Mouse (Mus musculus): ENCODE data around the gene Esyt3.

Esyt3 gene

DNA sequence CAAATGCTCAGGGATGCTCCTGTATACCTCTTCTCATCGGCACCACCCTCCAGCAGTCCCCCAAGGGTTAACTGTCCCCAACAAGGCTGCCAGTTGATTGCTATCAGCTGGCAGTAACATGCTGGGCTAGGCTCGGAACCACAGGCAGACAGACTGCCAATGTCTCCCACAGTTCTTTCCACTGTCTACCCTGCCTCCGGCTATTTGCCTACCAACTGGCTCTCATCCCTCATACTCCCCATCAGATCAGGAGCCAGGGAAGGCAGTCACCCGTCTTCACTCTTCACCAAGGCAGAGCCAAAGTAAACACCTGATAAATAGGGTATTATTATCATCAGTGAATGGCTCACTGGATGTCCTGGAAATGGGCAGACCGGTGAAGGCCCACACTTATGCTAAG is 3.6 kb downstream of the Esyt3 start:
- DNase-seq (ENCODE audit: low spot score in 2 of 2), result no peak

DNA sequence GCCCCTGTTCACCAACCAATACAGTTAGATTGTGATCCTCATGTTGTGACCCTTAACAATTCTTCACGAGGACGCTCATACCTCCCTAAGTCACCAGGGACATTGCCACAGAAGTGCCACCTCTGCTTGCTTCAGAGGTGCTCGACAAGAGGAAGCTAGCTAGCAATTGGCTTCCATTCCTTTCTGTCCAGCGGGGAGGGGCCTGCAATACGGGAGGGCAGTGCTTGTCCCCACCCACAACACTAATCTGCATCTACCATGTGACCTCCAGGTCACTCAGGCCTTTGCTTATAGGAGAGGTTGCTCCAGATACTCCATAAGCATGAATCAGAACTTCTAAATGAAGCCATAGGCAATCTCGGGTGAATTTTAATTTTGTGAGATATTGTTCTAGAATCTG is 5.0 kb downstream of the Esyt3 start:
- DNase-seq (ENCODE audit: low spot score in 2 of 2), result no peak

DNA sequence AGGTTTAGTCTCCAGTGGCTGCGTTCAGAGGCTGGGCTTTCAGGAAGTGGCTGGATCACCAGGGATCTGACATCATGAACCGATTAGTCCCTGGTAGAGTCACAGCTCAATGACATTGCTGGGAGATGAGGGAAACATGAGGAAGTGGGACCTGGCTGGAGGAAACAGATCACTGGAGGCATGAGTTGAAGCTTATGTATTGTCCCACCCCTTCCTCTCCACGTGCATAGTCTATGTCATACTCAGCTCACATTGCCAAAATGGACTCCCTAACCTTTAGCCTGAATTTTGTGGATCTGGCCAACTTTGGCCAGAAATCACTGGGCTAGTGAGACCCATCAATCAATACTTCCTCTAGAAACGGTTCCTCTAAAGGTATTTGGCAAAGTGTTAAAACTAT is 5.4 kb downstream of the Esyt3 start:
- no peak for DNase-seq (ENCODE audit: low spot score in 2 of 2)

DNA sequence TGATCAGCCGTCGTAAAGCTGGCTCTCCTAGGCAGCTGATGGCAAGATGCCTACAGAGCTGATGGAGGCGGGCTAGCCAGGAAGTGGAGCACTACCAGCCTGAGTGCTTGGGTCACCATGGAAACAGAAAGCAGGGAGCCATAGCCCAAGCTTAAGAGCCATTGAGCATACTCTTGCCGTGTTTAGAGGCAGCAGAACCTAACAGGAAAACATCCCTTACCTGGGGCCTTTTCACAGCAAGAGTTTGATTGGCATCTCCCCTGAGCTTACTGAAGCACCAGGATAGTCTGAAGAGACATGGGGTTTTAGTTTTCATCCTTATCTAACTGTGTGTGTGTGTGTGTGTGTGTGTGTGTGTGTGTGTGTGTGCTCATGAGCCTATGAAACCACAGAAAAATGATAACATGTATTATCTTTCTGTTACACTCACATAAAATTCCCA is 13.0 kb downstream of the Esyt3 start:
- DNase-seq (ENCODE audit: low spot score in 2 of 2), result no peak

DNA sequence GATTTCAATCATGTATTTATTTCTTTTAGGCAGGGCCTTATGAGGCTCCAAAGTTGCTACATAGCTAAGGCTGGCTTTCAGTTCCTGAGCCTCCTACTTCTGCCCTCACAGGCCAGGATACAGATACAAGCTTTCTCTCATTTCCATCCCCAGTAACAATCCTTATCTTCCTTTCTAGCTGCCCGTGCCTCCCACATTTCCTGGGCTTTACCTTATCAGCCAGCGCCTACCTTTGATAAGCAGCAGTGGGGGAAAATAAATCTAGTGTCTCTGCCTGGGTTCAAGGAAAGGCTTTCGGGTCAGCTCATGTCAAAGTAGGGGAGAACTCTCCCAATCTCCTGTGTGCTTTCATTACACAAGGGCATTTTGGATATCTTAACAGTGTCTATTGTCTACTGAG is 16.8 kb downstream of the Esyt3 start:
- DNase-seq (ENCODE audit: low spot score in 2 of 2), result no peak

DNA sequence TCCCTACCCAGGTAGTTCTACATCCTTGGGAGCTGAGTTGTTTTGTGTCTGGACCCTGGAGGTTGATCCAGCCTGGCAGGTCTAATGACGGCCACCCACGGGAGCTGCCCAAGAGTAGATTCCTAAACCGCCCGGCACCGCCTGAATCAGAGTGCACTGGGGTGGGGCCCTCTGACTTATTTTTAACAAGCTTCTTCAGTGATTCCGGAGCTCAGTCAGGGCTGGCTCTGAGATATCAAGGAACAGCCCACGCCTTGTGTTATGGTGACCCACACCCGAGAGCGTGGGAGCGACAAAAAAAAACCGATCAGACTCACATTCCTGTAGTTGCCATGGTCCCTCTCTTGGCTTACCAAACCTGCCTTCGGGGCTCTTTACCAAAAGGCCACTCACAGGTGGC is 18.2 kb downstream of the Esyt3 start:
- no peak for DNase-seq (ENCODE audit: low spot score in 2 of 2)

DNA sequence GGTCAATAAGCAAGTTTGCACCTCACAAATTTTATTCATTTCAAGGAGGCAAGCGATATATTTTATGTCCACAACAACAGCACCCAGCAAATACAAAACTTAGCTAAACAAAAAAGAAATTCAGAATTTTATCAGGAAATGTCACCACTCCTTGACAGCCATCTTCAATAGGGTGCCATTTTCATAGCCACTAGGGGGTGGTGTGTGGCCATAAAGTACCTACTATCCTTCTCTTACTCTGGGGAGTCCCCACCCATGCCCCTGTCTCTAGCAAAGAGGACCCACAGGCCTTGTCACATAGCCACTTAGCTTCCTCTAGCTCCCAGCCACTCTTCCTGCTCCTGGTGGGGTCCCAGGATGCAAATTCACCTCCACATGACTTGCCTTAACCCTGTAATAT is 19.2 kb downstream of the Esyt3 start:
- no peak for DNase-seq (ENCODE audit: low spot score in 2 of 2)

DNA sequence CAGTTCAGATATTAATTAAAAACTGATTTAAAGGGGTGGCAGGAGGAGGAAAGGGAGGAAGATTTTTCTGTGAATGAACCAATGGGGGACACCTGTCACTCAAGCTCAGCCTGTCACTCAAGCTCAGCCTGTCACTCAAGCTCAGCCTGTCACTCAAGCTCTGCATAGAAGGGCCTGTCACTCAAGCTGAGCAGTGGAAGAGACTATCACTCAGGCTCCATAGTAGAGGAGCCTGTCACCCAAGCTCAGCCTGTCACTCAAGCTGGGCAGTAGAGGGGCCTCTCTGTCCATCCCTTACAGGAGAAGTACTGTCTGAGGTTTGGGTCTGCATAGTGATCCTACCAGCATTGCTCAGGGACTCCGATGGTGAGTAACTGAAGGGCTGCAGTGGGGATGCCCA is 20.1 kb downstream of the Esyt3 start:
- no peak for DNase-seq (ENCODE audit: low spot score in 2 of 2)

DNA sequence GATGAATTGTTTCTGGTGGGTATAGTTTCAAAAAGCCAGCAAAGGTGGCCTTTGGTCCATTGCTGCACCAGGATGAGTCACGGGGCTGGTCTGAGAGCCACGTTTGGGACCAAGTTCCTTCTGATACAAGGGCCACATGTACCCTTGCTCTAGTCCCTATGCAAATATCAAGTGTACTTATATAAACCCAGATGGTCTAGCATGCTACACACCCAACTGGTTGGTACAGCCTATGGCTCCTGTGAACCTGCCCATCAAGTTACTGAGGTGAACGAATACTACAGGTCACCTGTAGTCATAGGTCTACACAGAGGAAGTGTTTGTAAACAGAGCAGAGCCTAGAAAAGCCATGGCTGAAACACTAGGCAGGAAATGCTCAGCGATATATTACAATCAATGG is 21.8 kb downstream of the Esyt3 start:
- no peak for DNase-seq (ENCODE audit: low spot score in 2 of 2)

DNA sequence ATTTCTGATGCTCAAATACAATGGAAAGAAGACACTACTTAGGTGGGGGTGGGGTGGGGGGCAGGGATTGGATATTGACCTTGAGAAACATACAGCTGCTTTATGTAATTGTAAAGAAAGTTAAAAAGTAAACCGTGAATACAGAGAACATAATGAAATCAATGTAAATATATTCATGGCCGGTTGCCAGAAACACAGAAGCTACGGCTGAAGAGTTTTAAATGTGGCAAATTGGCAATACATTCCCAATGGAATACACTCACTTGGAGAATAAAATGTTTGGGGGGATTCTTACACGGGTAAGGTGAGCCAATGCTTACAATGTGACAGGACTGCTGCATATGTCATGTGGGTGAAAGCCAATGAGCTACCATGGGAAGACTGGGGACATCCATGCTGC is 31.5 kb downstream of the Esyt3 start:
- DNase-seq (ENCODE audit: low spot score in 2 of 2), result no peak

DNA sequence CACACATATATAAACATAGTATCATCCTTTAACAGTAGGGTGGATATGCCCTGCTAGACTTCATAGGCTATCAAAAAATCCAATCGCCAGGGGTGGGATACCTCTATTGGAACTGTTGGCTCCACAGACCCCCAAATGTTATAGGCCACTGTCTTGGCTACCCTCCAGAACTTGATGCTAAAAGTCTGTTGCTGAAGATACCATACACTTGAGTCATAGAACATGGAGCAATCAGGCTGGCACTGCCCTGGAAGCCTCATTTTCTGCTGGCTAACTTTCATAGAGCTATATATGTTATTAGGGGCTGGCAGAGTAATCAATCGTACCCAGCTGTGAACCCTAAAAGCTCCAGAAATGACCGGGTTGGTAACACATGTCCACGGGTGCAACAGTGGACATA is 32.4 kb downstream of the Esyt3 start:
- no peak for DNase-seq (ENCODE audit: low spot score in 2 of 2)

DNA sequence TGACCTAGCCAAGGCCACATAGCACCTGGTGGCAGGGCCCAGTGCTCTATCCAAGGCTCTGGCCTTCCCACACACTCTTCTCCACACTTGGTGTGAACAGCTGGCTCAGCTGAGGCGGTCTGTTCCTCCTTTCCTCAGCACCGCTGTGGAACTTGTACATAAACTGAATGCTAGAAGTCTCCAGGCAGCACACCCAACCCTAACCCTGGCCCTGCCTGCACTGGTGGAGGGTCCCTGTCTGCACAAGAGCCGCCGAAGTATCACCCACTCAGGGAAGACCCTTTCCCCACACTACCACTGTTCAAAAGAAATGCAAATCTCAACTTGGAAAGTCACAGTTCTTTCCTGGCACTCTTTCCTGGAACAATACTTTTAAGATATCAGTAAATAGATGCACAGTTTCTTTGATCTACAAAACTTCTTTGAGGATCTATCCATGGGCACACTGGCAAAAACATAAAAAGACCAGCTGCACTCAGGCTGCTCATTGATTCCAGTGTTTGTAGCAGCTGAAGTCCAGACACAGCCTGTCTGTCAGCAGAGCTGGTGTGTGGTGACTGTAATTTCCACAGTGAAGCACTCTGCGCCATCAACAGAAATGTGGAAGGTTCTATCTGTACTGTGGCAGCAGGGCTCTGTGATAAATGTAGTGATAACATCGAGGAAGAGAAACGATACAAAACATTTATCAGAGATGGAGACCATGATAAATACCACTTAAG is 33.0 kb downstream of the Esyt3 start:
- no peak for DNase-seq (ENCODE audit: low spot score in 2 of 2)

DNA sequence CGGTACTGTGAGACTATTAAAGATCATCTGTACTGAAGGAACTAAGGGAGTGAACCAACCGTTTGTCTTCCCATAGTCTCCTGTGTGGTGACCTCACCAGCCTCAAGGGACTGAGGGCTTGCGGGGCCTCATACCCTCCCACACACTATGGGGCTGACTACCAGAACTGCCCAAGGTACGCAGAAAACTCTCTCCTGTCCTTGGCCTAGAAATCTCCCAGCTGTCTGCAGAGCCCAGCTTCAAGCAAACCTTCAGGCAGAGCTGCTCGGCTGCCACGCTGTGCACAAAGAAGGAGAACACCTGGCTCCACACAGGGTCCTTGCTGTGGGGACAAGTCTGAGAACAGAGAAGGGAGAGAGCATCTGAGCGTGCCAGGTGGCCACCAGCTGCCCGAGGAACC is 38.4 kb downstream of the Esyt3 start:
- no peak for DNase-seq (ENCODE audit: low spot score in 2 of 2)

DNA sequence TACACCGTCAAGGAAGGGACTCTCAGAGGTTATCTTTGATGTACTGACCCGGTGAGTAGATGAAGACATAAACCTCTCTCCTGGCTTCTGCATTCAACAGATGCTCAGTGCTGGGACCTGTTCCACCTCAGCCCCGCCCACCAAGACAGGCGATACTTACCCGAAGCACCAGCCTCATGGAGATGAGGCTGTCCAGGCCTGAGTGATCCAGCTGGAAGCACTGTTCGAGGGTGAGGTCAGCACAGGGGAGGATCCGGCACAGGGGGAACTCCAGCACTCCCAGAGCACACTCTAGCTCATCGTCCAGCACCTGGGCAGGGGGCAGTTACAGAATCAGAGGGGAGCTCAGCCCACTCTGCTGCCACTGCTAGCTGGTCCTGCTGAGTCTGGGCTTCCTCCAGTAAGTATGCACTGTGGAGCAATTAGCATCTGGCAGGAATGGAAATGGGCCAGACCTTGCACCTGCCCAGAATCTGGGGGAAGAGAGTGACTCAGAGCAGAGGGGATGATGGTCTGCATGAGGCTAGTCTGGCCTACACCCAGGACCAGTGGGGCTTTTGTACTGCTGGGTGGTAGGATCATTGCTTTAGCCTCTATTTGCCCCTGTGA is 38.9 kb downstream of the Esyt3 start:
- DNase-seq (ENCODE audit: low spot score in 2 of 2), result no peak

DNA sequence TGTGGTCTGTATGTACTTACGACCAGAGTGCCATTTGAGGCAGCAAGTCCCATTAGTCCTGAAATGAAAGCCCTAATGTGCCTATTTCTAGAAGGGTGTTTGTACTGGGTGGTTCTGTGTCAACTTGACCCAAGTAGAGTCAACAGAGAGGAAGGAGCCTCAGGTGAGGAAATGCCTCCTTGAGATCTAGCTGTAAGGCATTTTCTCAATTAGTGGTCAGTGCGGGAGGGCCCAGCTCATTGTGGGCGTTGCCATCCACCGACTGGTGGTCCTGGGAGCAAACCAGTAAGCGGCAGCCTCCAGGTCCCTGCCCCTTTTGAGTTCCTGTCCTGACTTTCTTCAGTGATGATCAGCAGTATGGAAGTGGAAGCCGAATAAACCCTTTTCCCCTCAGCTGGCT is 52.1 kb downstream of the Esyt3 start:
- DNase-seq (ENCODE audit: low spot score in 2 of 2), result no peak

DNA sequence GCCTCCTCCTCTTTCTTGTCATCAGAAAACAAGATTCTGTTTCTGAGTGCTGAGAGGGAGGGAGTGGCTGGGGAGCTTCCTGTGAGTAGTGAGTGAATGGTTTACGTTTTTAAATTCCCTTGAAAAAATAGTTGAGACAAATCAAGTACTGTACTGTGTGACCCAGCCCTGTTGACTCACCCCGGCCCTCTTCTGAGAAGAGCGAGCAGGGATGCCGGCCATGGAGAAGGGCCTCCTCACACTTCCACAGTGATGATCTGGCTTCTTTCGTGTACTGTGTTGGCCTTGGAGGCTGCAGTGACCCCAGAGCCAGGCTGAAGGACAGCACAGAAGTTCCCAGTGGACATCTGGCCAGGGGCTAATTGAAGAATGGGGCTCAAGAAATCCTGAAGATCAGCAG is 54.1 kb downstream of the Esyt3 start:
- no peak for DNase-seq (ENCODE audit: low spot score in 2 of 2)

Measured in spleen, postnatal 36 days (tissue).